Mouse (Mus musculus) forebrain, postnatal 0 days (tissue): ENCODE data around the gene Iqcc. TPM values are rescaled to one million over a fixed set of nuclear protein-coding genes. Genes with fewer than 3 reads are reported as not detected.

Experiments
- ATAC-seq: fragments of 200-750 bp; cut with Nextera tagmentation; 2 replicates; pipeline ENCODE4 v1.8.0; 2017; ENCODE audit warnings: mild to moderate bottlenecking, moderate library complexity
- DNase-seq: peaks from one replicate; pipeline ENCODE4 v3.0.0-alpha.2; 2015
- H3K27ac ChIP-seq: fragments of 300-500 bp; sonication (generic); 2 replicates; pipeline ENCODE4 v1.5.1; 2014; ENCODE audit warnings: low read depth, mild to moderate bottlenecking, antibody characterized with exemption, low read length, moderate library complexity, mixed read lengths
- H3K27me3 ChIP-seq: fragments of 300-500 bp; sonication (generic); 2 replicates; pipeline ENCODE4 v1.6.1; 2014; ENCODE audit warnings: mild to moderate bottlenecking, low read length, mixed read lengths; ENCODE audit not compliant: insufficient read depth
- H3K36me3 ChIP-seq: fragments of 300-500 bp; sonication (generic); 2 replicates; pipeline ENCODE4 v1.6.1; 2014; ENCODE audit warnings: mild to moderate bottlenecking, moderate library complexity; ENCODE audit not compliant: insufficient read depth
- H3K4me1 ChIP-seq: fragments of 300-500 bp; sonication (generic); 2 replicates; pipeline ENCODE4 v1.6.1; 2014; ENCODE audit warnings: antibody characterized with exemption; ENCODE audit not compliant: insufficient read depth
- H3K4me2 ChIP-seq: fragments of 300-500 bp; sonication (generic); 2 replicates; pipeline ENCODE4 v1.6.1; 2014; ENCODE audit warnings: low read depth, mild to moderate bottlenecking, moderate library complexity
- H3K4me3 ChIP-seq: fragments of 300-500 bp; sonication (generic); 2 replicates; pipeline ENCODE4 v1.5.1; 2014; ENCODE audit warnings: low read depth, low read length, mixed read lengths
- H3K9ac ChIP-seq: fragments of 300-500 bp; sonication (generic); 2 replicates; pipeline ENCODE4 v1.6.1; 2014; ENCODE audit warnings: mild to moderate bottlenecking
- H3K9me3 ChIP-seq: fragments of 300-500 bp; sonication (generic); 2 replicates; pipeline ENCODE4 v1.6.1; 2016; ENCODE audit warnings: low read length
- CTCF ChIP-seq: sonication (generic); IDR thresholded peaks from 2 replicates; pipeline ENCODE4 v1.5.1; 2016; ENCODE audit warnings: antibody characterized with exemption, control low read depth, low read depth
- WGBS: fragments of 180-500 bp; shearing (Covaris S2); extraction: QIAGEN DNeasy Blood & Tissue Kit; methylation state at CpG from one replicate; pipeline ENCODE4 v1.1.7; 2014; 5-methylcytosine and 5-hydroxymethylcytosine counted together
- polyA plus RNA-seq: library from polyadenylated mRNA; unstranded; fragments of >200 nt; fragmentation: Nextera tagmentation; extraction: Ambion mirVana; gene quantifications from 2 replicates; pipeline ENCODE4 v1.2.1, GENCODE M21; 2015
- total RNA-seq: library from RNA; depleted of rRNA; stranded (reverse); fragments of >200 nt; gene quantifications from 2 replicates; pipeline ENCODE4 v1.2.3, GENCODE M21; 2014; rRNA removed

Iqcc gene
- total RNA-seq (25.9 and 31.5 TPM in 2 replicates), polyA plus RNA-seq (21.4 and 24.7 TPM in 2 replicates)

- peak; percentile 49 for TF ChIP-seq CTCF
- ATAC-seq (peak; percentile 95), DNase-seq (peak; percentile 98)
- H3K9me3 ChIP-seq, result no peaks in the 10 kb centered on the region
- H3K36me3 ChIP-seq, result peaks cover 13% of the 10 kb centered on the region; the same call in 1 of the 2 replicates
- peak within 1 kb of the TSS; percentile 93 for H3K4me2 ChIP-seq
- peaks cover 23% of the 10 kb centered on the region for H3K4me1 ChIP-seq
- 4% methylated on average over 43 of the region's 44 CpGs for WGBS
- peak within 1 kb of the TSS; percentile 91 for H3K9ac ChIP-seq
- H3K27me3 ChIP-seq, result no peaks in the 10 kb centered on the region
- peak within 1 kb of the TSS; percentile 95 for H3K27ac ChIP-seq
- H3K4me3 ChIP-seq, result peak within 1 kb of the TSS; percentile 65
These were observed at the start of gene Iqcc for GRCm38 (mm10) chr4:129618786-129619691. Gene Iqcc (minus strand): TSS chr4:129619099.

GRCm38 (mm10) chr4:129662255-129662813, 43.4 kb upstream of the Iqcc start:
- WGBS, result 82% methylated on average over 3 of the region's 3 CpGs
- no peaks in the 10 kb centered on the region for H3K4me1 ChIP-seq
- no peak for DNase-seq

GRCm38 (mm10) chr4:129661584-129661983, 42.7 kb upstream of the Iqcc start:
- no peak overlapping the region for H3K9ac ChIP-seq
- no peaks in the 10 kb centered on the region for H3K9me3 ChIP-seq
- H3K4me2 ChIP-seq, result no peak overlapping the region
- TF ChIP-seq CTCF, result no peak
- no peak for ATAC-seq
- no peak overlapping the region for H3K4me3 ChIP-seq
- H3K36me3 ChIP-seq, result peaks cover 47% of the 10 kb centered on the region
- 83% methylated on average over 3 of the region's 3 CpGs for WGBS
- H3K27me3 ChIP-seq, result no peaks in the 10 kb centered on the region
- DNase-seq, result no peak
- no peak overlapping the region for H3K27ac ChIP-seq
- no peaks in the 10 kb centered on the region for H3K4me1 ChIP-seq

More at GRCm38 (mm10) chr4:129662255-129662813, 43.4 kb upstream of the Iqcc start:
- no peaks in the 10 kb centered on the region for H3K9me3 ChIP-seq
- no peak for ATAC-seq
- peaks cover 40% of the 10 kb centered on the region for H3K36me3 ChIP-seq
- H3K27ac ChIP-seq, result no peak overlapping the region
- no peak for TF ChIP-seq CTCF
- H3K4me3 ChIP-seq, result no peak overlapping the region
- H3K9ac ChIP-seq, result no peak overlapping the region
- H3K27me3 ChIP-seq, result no peaks in the 10 kb centered on the region
- no peak overlapping the region for H3K4me2 ChIP-seq

- Histone ChIP-seq H3K4me1 (no peaks in the 10 kb centered on the region), H3K9ac (no peak overlapping the region), H3K9me3 (no peaks in the 10 kb centered on the region), H3K27ac (no peak overlapping the region), H3K27me3 (no peaks in the 10 kb centered on the region), H3K4me3 (no peak overlapping the region), H3K4me2 (no peak overlapping the region), H3K36me3 (peaks cover 86% of the 10 kb centered on the region)
- ATAC-seq (no peak), DNase-seq (no peak)
- TF ChIP-seq CTCF, result no peak
- WGBS, result 91% methylated on average over 14 of the region's 14 CpGs
These were observed 35.9 kb upstream of the Iqcc start for GRCm38 (mm10) chr4:129654770-129655169.

- H3K27me3 ChIP-seq, result no peaks in the 10 kb centered on the region
These were observed 31.5 kb upstream of the Iqcc start for GRCm38 (mm10) chr4:129650359-129650758.

GRCm38 (mm10) chr4:129648656-129649055, 29.8 kb upstream of the Iqcc start:
- ATAC-seq (no peak), DNase-seq (no peak)
- WGBS, result 91% methylated on average over 1 of the region's 1 CpGs
- TF ChIP-seq CTCF, result no peak
- Histone ChIP-seq H3K27me3 (no peaks in the 10 kb centered on the region), H3K9ac (no peak overlapping the region), H3K36me3 (peaks cover 76% of the 10 kb centered on the region), H3K4me3 (no peak overlapping the region), H3K9me3 (no peaks in the 10 kb centered on the region), H3K4me1 (no peaks in the 10 kb centered on the region), H3K4me2 (no peak overlapping the region), H3K27ac (no peak overlapping the region)

More at GRCm38 (mm10) chr4:129650359-129650758, 31.5 kb upstream of the Iqcc start:
- Histone ChIP-seq H3K36me3 (peaks cover 84% of the 10 kb centered on the region), H3K4me1 (no peaks in the 10 kb centered on the region), H3K9ac (no peak overlapping the region), H3K4me3 (no peak overlapping the region), H3K9me3 (no peaks in the 10 kb centered on the region), H3K27ac (no peak overlapping the region), H3K4me2 (no peak overlapping the region)
- no peak for TF ChIP-seq CTCF
- ATAC-seq, result no peak
- DNase-seq, result no peak
- WGBS, result 95% methylated on average over 8 of the region's 8 CpGs

GRCm38 (mm10) chr4:129645204-129645603, 26.3 kb upstream of the Iqcc start:
- Histone ChIP-seq H3K27me3 (no peaks in the 10 kb centered on the region), H3K27ac (no peak overlapping the region), H3K4me3 (no peak overlapping the region), H3K9ac (no peak overlapping the region), H3K4me2 (no peak overlapping the region), H3K9me3 (no peaks in the 10 kb centered on the region), H3K36me3 (peaks cover 49% of the 10 kb centered on the region), H3K4me1 (no peaks in the 10 kb centered on the region)
- no peak for TF ChIP-seq CTCF
- WGBS, result 94% methylated on average over 6 of the region's 6 CpGs
- no peak for ATAC-seq
- DNase-seq, result no peak
